Mouse (Mus musculus) thymus, adult 2 months (tissue): Measurements from ENCODE around the gene Eif2ak1. TPM values are rescaled to one million over a fixed set of nuclear protein-coding genes. Genes with fewer than 3 reads are reported as not detected.

Experiments
- DNase-seq: peaks from one replicate; pipeline ENCODE4 v3.0.0; 2021
- H3K27ac ChIP-seq: fragments of 200-500 bp; 2 replicates; pipeline ENCODE4 v1.5.1; 2012; ENCODE audit warnings: low read length, control low read depth; ENCODE audit not compliant: control insufficient read depth, insufficient read depth
- H3K27me3 ChIP-seq: fragments of 200-500 bp; 2 replicates; pipeline ENCODE4 v1.6.1; 2012; ENCODE audit warnings: mild to moderate bottlenecking, low read length, moderate library complexity, mixed read lengths; ENCODE audit not compliant: control insufficient read depth, insufficient read depth
- H3K36me3 ChIP-seq: fragments of 200-500 bp; 2 replicates; pipeline ENCODE4 v1.6.1; 2012; ENCODE audit warnings: mild to moderate bottlenecking, low read length, moderate library complexity; ENCODE audit not compliant: control insufficient read depth, insufficient read depth
- H3K4me1 ChIP-seq: fragments of 200-500 bp; replicated peaks from 2 replicates; pipeline ENCODE4 v1.6.1; 2012; ENCODE audit warnings: low read length; ENCODE audit not compliant: control insufficient read depth, insufficient read depth
- H3K4me3 ChIP-seq: fragments of 200-500 bp; 2 replicates; pipeline ENCODE4 v1.5.1; 2012; ENCODE audit warnings: mild to moderate bottlenecking, low read length, control low read depth, moderate library complexity; ENCODE audit not compliant: control insufficient read depth, insufficient read depth
- CTCF ChIP-seq: fragments of 200-500 bp; IDR thresholded peaks from 2 replicates; pipeline ENCODE4 v1.5.1; 2012; ENCODE audit warnings: mild to moderate bottlenecking, control low read depth, low read length, moderate library complexity, borderline replicate concordance; ENCODE audit not compliant: control insufficient read depth, poor library complexity, insufficient read depth; ENCODE audit errors: extremely low read depth
- POLR2A ChIP-seq: fragments of 200-500 bp; IDR thresholded peaks from 2 replicates; pipeline ENCODE4 v1.6.1; 2012; ENCODE audit warnings: mild to moderate bottlenecking, low read length, control low read depth, moderate library complexity; ENCODE audit not compliant: control insufficient read depth, poor library complexity, insufficient read depth; ENCODE audit errors: extremely low read depth
- WGBS: fragments of 180-500 bp; shearing (Covaris S2); methylation state at CpG from one replicate; pipeline ENCODE4 v1.1.7; 2018; 5-methylcytosine and 5-hydroxymethylcytosine counted together
- polyA plus RNA-seq: library from polyadenylated mRNA; depleted of rRNA; stranded (reverse); fragments of >200 nt; gene quantifications from 2 replicates; pipeline ENCODE4 v1.2.3, GENCODE M21; 2012

The Eif2ak1 gene
- polyA plus RNA-seq, 1 experiment = 22.8 TPM

DNA sequence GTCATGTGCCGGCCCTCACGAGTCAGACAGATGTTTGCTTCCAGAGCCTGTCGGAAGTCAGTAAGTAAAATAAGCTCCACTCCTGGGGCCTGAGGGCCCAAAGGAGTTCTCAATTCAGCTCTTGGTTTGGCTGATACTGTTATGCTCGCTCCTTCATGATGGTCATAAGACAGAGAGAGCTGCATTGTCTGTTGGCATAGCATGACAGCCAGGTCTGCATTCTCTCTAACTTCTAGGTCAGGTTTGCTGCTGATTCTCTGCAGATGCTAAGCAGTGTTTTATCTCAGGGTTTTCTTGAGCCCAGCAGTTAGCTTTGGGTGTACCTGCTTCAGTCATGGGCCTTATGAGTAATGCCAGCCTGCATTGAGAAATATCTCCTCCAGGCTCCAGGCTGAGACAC, 111.7 kb downstream of the Eif2ak1 start:
- TF ChIP-seq POLR2A (no peak), CTCF (no peak)
- Histone ChIP-seq H3K27ac (no peak overlapping the region), H3K4me1 (no peaks in the 10 kb centered on the region), H3K4me3 (no peak overlapping the region), H3K36me3 (peaks cover 59% of the 10 kb centered on the region), H3K27me3 (no peaks in the 10 kb centered on the region)
- DNase-seq = no peak
- WGBS = 97% methylated on average over 4 of the region's 4 CpGs

GRCm38 (mm10) chr5:143930656-143931055, 113.1 kb downstream of the Eif2ak1 start:
- TF ChIP-seq CTCF = no peak
- TF ChIP-seq POLR2A = no peak
- H3K36me3 ChIP-seq = peaks cover 49% of the 10 kb centered on the region
- 97% methylated on average over 12 of the region's 12 CpGs for WGBS
- H3K4me1 ChIP-seq = no peaks in the 10 kb centered on the region
- no peak overlapping the region for H3K27ac ChIP-seq
- no peak overlapping the region for H3K4me3 ChIP-seq
- H3K27me3 ChIP-seq = no peaks in the 10 kb centered on the region
- DNase-seq = no peak

DNA sequence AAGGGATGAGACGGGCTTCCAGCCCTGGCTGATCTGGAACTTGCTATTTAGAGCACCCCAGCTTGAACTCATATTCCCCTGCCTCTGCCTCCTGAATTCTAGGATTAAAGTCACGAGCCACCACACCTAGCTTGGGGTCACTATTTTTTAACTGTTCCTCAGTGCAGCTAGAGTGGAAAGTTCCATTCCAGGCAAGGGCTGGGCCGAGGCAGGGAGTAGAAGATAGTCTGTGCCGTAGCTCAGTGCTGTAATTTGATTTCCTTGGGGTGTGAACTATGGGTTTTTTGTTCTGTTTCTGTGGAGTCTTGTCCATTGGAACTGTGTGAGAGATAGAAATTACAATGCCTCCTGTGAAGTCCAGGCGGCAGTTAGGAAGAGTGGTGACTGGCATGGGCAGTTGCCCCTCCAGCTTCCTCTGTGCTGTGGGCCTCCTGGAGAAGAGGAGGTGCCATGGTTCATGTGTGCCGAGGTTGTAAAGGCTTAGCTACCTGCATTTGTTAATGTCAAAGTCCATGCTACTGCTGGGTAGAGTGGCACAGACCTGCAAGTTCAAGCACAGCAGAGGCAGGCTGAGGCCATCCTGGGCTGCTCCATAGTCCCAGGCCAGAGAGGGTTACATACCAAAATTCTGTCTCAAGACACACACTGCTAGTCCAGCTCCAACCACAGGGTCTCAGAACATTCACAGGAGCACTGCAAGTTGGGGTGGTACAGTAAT, 114.4 kb downstream of the Eif2ak1 start:
- Histone ChIP-seq H3K36me3 (peaks cover 38% of the 10 kb centered on the region), H3K4me3 (no peak overlapping the region), H3K4me1 (no peaks in the 10 kb centered on the region), H3K27me3 (no peaks in the 10 kb centered on the region), H3K27ac (no peak overlapping the region)
- DNase-seq = no peak
- TF ChIP-seq POLR2A = no peak
- TF ChIP-seq CTCF = no peak
- 94% methylated on average over 6 of the region's 6 CpGs for WGBS

GRCm38 (mm10) chr5:143932831-143933230, 115.2 kb downstream of the Eif2ak1 start, which contains the start of gene Rsph10b:
TSS of gene Rsph10b (plus strand) at chr5:143933035.
- no peak within 1 kb of the TSS for H3K4me3 ChIP-seq
- H3K4me1 ChIP-seq = no peaks in the 10 kb centered on the region
- no peaks in the 10 kb centered on the region for H3K27me3 ChIP-seq
- DNase-seq = no peak
- H3K36me3 ChIP-seq = peaks cover 36% of the 10 kb centered on the region
- H3K27ac ChIP-seq = no peak within 1 kb of the TSS
- 74% methylated on average over 8 of the region's 8 CpGs for WGBS
- no peak for TF ChIP-seq POLR2A
- no peak for TF ChIP-seq CTCF

GRCm38 (mm10) chr5:143933414-143933813, 115.8 kb downstream of the Eif2ak1 start:
- H3K4me1 ChIP-seq = no peaks in the 10 kb centered on the region
- TF ChIP-seq POLR2A (no peak), CTCF (no peak)
- H3K27ac ChIP-seq = no peak overlapping the region
- no peak overlapping the region for H3K4me3 ChIP-seq
- peaks cover 30% of the 10 kb centered on the region for H3K36me3 ChIP-seq
- WGBS = 96% methylated on average over 11 of the region's 11 CpGs
- DNase-seq = no peak
- H3K27me3 ChIP-seq = no peaks in the 10 kb centered on the region

DNA sequence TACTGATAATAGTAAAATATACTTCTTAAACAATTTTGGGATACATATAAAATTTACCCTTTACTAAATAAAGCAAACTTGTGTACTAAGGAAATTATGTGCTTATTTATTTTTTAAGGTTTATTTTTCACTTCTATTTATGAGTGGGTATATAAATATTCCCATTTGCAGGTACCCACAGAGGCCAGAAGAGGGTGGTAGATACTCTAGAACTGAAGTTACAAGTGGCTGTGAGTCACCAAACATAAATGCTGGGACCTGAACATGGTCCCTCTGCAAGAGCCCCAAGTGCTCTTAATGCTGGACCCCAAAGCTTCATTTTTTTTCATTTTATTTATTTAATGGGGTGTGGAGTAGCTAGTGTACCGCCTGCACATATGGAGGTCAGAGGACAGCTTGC, 116.3 kb downstream of the Eif2ak1 start:
- 98% methylated on average over 1 of the region's 1 CpGs for WGBS
- H3K27me3 ChIP-seq = no peaks in the 10 kb centered on the region
- no peaks in the 10 kb centered on the region for H3K4me1 ChIP-seq
- H3K36me3 ChIP-seq = peaks cover 25% of the 10 kb centered on the region
- H3K27ac ChIP-seq = no peak overlapping the region
- no peak for TF ChIP-seq CTCF
- TF ChIP-seq POLR2A = no peak
- no peak for DNase-seq
- no peak overlapping the region for H3K4me3 ChIP-seq
